Mouse (Mus musculus) erythroblast, embryonic 14.5 days (primary cell): Measurements from ENCODE around the gene Rora.

ENCODE experiments used
- GATA1 ChIP-seq: IDR thresholded peaks from 2 replicates; pipeline ENCODE4 v1.6.1; 2012; ENCODE audit warnings: low read length, inconsistent platforms, mixed read lengths
- TAL1 ChIP-seq: IDR thresholded peaks from 3 replicates; pipeline ENCODE4 v1.6.1; 2012; ENCODE audit warnings: low read length, inconsistent platforms, mixed read lengths

GRCm38 (mm10) chr9:68786614-68787293 is 133.2 kb downstream of the Rora start:
- TF ChIP-seq GATA1 (no peak), TAL1 (no peak)
